28 mouse cellular contexts compared by ENCODE assay signal in the genomic region with DNA sequence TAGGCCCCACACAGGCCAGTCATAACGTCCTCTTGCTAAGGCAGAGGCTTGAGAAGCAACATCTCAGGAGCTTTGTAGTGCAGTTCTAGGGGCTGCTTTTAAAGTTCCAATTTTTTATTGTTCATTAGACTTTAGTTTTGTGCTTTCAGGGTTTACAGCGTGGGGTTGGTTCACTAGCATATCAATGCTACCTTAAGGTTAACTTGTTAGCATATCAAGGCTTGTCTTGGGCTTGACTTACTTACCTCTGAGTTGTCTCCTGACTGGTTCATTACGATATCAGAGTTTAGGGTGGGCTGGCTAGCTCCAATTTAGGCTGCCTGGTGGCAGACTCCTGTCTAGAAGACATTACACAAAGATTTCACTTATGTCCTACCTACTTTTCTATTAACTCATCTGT. TPM values are rescaled to one million over a fixed set of nuclear protein-coding genes. Genes with fewer than 3 reads are reported as not detected.
"Had no signal": no experiment of that assay in that cellular context is flagged by ENCODE, and none has a peak within 500 bp of the region (broad histone marks: within the 10 kb centered on the region; RNA-seq: fewer than 3 reads in every experiment).

No protein-coding gene starts in this region.

- H3K4me3 ChIP-seq: gastrocnemius, adult 2 months; heart, embryonic 10.5 days; heart, embryonic 12.5 days; hindbrain, embryonic 10.5 days; hindbrain, embryonic 12.5 days; intestine, embryonic 15.5 days; kidney, embryonic 15.5 days; limb, embryonic 10.5 days; limb, embryonic 12.5 days; liver, embryonic 13.5 days; liver, embryonic 15.5 days had no signal

- ATAC-seq: hindbrain, embryonic 16.5 days; inflammation-experienced regulatory T-cells, adult 6 months; intestine, embryonic 15.5 days; intestine, postnatal 0 days had no signal

- H3K9me3 ChIP-seq: heart, embryonic 10.5 days; heart, embryonic 12.5 days; hindbrain, embryonic 10.5 days; hindbrain, embryonic 12.5 days; intestine, embryonic 15.5 days; kidney, embryonic 15.5 days; limb, embryonic 10.5 days; limb, embryonic 12.5 days; liver, embryonic 13.5 days; liver, embryonic 15.5 days had no signal

- H3K9ac ChIP-seq: heart, embryonic 12.5 days; hindbrain, embryonic 12.5 days; hindbrain, embryonic 14.5 days; intestine, embryonic 15.5 days; kidney, embryonic 15.5 days; limb, embryonic 12.5 days; liver, embryonic 13.5 days; liver, embryonic 15.5 days had no signal

- H3K4me1 ChIP-seq: heart, embryonic 10.5 days; heart, embryonic 12.5 days; hindbrain, embryonic 10.5 days; hindbrain, embryonic 12.5 days; intestine, embryonic 15.5 days; kidney, embryonic 15.5 days; limb, embryonic 10.5 days; limb, embryonic 12.5 days; liver, embryonic 13.5 days; liver, embryonic 15.5 days had no signal

- DNase-seq: gastrocnemius, adult 2 months; gastrocnemius, postnatal 14 days; gastrocnemius, postnatal 36 days; heart, adult 18-20 months; heart, postnatal 10 days; heart, postnatal 4 days; kidney, adult 18-20 months; kidney, adult 9 months; kidney, postnatal 14 days; kidney, postnatal 36 days; layer of hippocampus, adult 9-11 months; layer of hippocampus, postnatal 36 days; liver; liver, embryonic 13.5 days had no signal

- H3K27ac ChIP-seq: gastrocnemius, adult 2 months; heart, embryonic 10.5 days; hindbrain, embryonic 10.5 days; hindbrain, embryonic 12.5 days; hindbrain, embryonic 14.5 days; intestine, embryonic 15.5 days; kidney, embryonic 15.5 days; kidney, postnatal 0 days; limb, embryonic 10.5 days; limb, embryonic 12.5 days; liver, embryonic 13.5 days; liver, embryonic 15.5 days had no signal

- H3K27me3 ChIP-seq: heart, embryonic 12.5 days; hindbrain, embryonic 12.5 days; intestine, embryonic 15.5 days; kidney, embryonic 15.5 days; limb, embryonic 12.5 days; liver, embryonic 13.5 days; liver, embryonic 15.5 days had no signal

RNA-seq across cellular contexts. Expression of a gene that starts 35.0 kb away (rescaled TPM):
- total RNA-seq: gastrocnemius, adult 2 months had no signal
